Mouse (Mus musculus): Measurements from ENCODE around the gene Raver2.

- TF ChIP-seq CTCF (IDR thresholded peaks at IDR 0.05), result no peak
- no peak for TF ChIP-seq EP300 (IDR thresholded peaks at IDR 0.05; ENCODE audit: insufficient read depth, low read depth, low read length)
- no peak for TF ChIP-seq POLR2A (IDR thresholded peaks at IDR 0.05; ENCODE audit: insufficient read depth, low read depth, low read length)
Measured at GRCm38 (mm10) chr4:101076425-101076824, 7.6 kb downstream of the Raver2 start.

All from heart, adult 2 months (tissue).